Mouse (Mus musculus) cerebellum, adult 2 months (tissue): Measurements from ENCODE around the gene Cdc16. TPM values are rescaled to one million over a fixed set of nuclear protein-coding genes. Genes with fewer than 3 reads are reported as not detected.

Experiments used
- DNase-seq, 2 experiments: peaks; one replicate each; pipeline ENCODE4 v3.0.0; 2021
- H3K27ac ChIP-seq: fragments of 200-500 bp; 2 replicates; pipeline ENCODE4 v1.5.1; 2012; ENCODE audit warnings: low read length, control low read depth, inconsistent platforms; ENCODE audit not compliant: insufficient read depth
- H3K27me3 ChIP-seq: fragments of 200-500 bp; 2 replicates; pipeline ENCODE4 v1.6.1; 2012; ENCODE audit warnings: inconsistent platforms, mild to moderate bottlenecking, low read length, moderate library complexity; ENCODE audit not compliant: control insufficient read depth, insufficient read depth
- H3K4me1 ChIP-seq: fragments of 200-500 bp; 2 replicates; pipeline ENCODE4 v1.6.1; 2011; ENCODE audit warnings: low read length; ENCODE audit not compliant: control insufficient read depth, insufficient read depth
- H3K4me3 ChIP-seq: fragments of 200-500 bp; replicated peaks from 2 replicates; pipeline ENCODE3; 2011; ENCODE audit warnings: mild to moderate bottlenecking, low read depth, low read length, control low read depth; ENCODE audit not compliant: insufficient read depth
- CTCF ChIP-seq: fragments of 200-500 bp; IDR thresholded peaks from 2 replicates; pipeline ENCODE4 v1.5.1; 2011; ENCODE audit warnings: low read depth, mild to moderate bottlenecking, control low read depth, low read length, moderate library complexity, borderline replicate concordance; ENCODE audit not compliant: insufficient read depth
- POLR2A ChIP-seq: fragments of 200-500 bp; IDR thresholded peaks from 2 replicates; pipeline ENCODE4 v1.6.1; 2011; ENCODE audit warnings: low read length, control low read depth, borderline replicate concordance; ENCODE audit not compliant: insufficient read depth
- WGBS: fragments of 180-500 bp; shearing (Covaris S2); methylation state at CpG from one replicate; pipeline ENCODE4 v1.1.7; 2018; 5-methylcytosine and 5-hydroxymethylcytosine counted together
- polyA plus RNA-seq: library from polyadenylated mRNA; depleted of rRNA; stranded (reverse); fragments of >200 nt; gene quantifications from 2 replicates; pipeline ENCODE4 v1.2.3, GENCODE M21; 2012

Gene Cdc16
- polyA plus RNA-seq, 1 experiment: 61.9 TPM

GRCm38 (mm10) chr8:13747626-13748025 lies 9.8 kb upstream of the Cdc16 start:
- TF ChIP-seq CTCF: no peak
- TF ChIP-seq POLR2A: no peak

GRCm38 (mm10) chr8:13753680-13754079 lies 3.8 kb upstream of the Cdc16 start:
- Histone ChIP-seq H3K27ac (no peak overlapping the region), H3K4me1 (no peaks in the 10 kb centered on the region; the same call in 1 of the 2 replicates), H3K4me3 (no peak overlapping the region), H3K27me3 (no peaks in the 10 kb centered on the region)
- peak; percentile 46 to 72 for DNase-seq
- 17% methylated on average over 2 of the region's 2 CpGs for WGBS
- TF ChIP-seq CTCF: peak; percentile 75
- no peak for TF ChIP-seq POLR2A

More at GRCm38 (mm10) chr8:13747626-13748025, 9.8 kb upstream of the Cdc16 start:
- 59% methylated on average over 3 of the region's 3 CpGs for WGBS
- Histone ChIP-seq H3K27ac (no peak overlapping the region), H3K27me3 (no peaks in the 10 kb centered on the region), H3K4me1 (no peaks in the 10 kb centered on the region), H3K4me3 (no peak overlapping the region)
- DNase-seq: no peak

DNA sequence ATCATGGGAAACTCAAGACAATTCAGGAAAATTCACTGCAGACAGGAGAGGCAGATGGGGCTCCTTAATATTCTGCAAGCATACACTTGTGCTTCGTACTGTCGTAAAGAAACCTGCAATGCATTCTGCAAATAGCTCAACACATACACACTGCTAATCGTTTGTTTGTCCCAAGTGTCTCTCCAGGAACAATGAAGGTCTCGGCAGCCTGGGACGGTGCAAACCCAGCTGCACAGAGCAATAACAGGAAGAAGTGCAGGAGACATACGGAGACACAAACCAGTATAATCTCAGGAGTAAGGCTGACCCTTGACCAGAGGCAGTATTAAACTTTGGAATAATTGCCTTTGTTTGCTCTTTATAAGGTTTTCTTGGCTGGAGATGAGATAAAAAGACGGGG lies 996 bp upstream of the Cdc16 start:
- Histone ChIP-seq H3K4me1 (peaks cover 2% of the 10 kb centered on the region; the same call in 1 of the 2 replicates), H3K27me3 (no peaks in the 10 kb centered on the region), H3K27ac (no peak overlapping the region), H3K4me3 (no peak overlapping the region)
- no peak for DNase-seq
- 81% methylated on average over 7 of the region's 7 CpGs for WGBS
- TF ChIP-seq POLR2A (no peak), CTCF (no peak)

DNA sequence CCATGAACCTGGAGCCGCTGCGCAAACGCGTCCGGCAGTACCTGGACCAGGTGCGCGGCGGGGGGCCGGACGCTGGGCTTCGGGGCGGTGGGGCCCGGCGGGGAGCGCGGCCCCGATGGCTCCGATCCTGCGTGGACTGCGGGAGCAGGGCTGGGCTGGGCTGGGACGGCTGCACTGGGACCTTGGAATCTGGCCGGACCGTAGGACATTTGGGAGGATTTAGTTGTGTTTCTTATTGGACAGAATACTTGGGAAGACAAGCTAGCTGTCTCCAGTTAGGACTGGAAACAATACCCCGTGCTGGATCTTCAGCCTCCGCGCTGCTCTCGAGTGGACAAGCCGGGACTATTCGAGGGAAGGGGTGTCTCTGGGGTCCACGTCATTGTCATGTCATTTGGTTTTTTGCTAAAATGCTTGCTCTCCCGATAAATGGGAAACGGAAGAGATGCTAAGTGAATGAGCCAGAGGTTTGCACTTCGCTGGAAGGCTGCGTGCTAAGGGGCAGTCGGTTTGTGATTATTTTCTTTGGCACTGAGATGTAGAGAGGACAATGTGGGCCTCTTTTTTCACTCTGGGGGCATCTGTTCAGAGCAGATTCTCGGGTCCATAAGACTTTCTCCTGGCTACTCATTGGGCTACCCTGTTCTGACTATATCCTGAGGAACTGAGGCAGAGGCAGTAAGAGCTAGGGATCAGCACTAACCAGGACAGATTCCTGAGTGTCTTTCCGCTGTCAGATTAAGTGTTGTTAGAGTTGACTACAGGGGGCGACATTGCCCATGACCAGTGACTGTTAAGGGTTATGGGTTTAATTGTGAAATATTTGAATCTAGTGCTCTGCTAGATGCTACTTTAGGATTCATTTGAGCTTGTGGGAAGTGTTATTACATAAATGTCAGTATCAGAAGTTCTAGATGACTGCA lies 590 bp downstream of the Cdc16 start:
- peak overlapping the region; percentile 83 for H3K4me3 ChIP-seq
- H3K27ac ChIP-seq: no peak overlapping the region
- H3K27me3 ChIP-seq: no peaks in the 10 kb centered on the region
- WGBS: under 1% methylated on average over 38 of the region's 38 CpGs
- TF ChIP-seq POLR2A (no peak), CTCF (0 out of 2 replicates have a peak, but pooled peaks have one; percentile 14)
- DNase-seq: peak; percentile 24 to 30
- peaks cover 2% of the 10 kb centered on the region; the same call in 1 of the 2 replicates for H3K4me1 ChIP-seq

DNA sequence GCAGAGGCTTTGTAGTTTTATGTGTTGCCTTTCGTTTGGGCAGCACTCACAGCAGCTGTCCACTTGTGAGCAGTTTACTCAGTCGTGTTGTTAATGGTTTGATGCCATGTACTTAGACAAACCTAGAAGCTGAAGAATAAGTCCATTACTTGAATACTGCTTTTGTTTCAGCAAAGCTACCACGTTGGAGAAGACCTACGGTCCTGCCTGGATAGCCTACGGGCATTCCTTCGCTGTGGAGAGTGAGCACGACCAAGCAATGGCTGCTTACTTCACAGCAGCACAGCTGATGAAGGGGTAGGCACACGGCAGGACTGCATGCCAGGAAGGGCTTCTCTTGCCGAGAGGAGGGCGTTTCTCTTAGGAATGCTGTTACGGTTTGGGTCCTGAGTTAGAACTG lies 11.7 kb downstream of the Cdc16 start:
- no peaks in the 10 kb centered on the region for H3K27me3 ChIP-seq
- 82% methylated on average over 11 of the region's 11 CpGs for WGBS
- no peak overlapping the region for H3K4me3 ChIP-seq
- H3K27ac ChIP-seq: no peak overlapping the region
- no peaks in the 10 kb centered on the region for H3K4me1 ChIP-seq
- no peak for TF ChIP-seq POLR2A
- no peak for TF ChIP-seq CTCF
- no peak for DNase-seq

DNA sequence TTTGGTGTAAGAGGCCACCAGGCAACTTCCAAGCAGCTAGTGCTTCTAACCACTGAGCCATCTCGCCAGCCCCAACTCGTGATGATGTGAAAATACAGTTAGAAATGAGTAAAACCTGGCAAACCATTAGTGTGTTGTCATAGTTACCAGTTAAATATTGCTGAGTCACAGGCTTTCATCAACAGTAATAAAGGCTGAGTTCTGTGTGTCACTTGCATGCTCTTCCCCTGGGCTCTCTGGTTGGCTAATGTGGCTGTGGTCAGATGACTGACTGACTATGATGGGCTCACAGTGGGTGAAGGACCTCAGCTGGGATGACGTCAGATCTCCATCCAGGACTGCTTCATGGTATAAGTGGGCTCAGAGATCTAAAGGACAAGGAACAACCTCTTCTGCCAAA lies 23.1 kb downstream of the Cdc16 start:
- Histone ChIP-seq H3K4me1 (no peaks in the 10 kb centered on the region), H3K4me3 (no peak overlapping the region), H3K27me3 (no peaks in the 10 kb centered on the region), H3K27ac (no peak overlapping the region)
- DNase-seq: no peak
- TF ChIP-seq POLR2A: no peak
- TF ChIP-seq CTCF: no peak
- WGBS: 67% methylated on average over 3 of the region's 3 CpGs

GRCm38 (mm10) chr8:13785250-13785763 lies 27.8 kb downstream of the Cdc16 start, which contains the start of gene Upf3a:
Upf3a (plus strand) TSS chr8:13785615.
- TF ChIP-seq POLR2A: no peak
- TF ChIP-seq CTCF: peak; percentile 62
- peak within 1 kb of the TSS; percentile 92 for H3K27ac ChIP-seq
- H3K4me1 ChIP-seq: no peaks in the 10 kb centered on the region
- H3K4me3 ChIP-seq: peak within 1 kb of the TSS; percentile 64
- peak; percentile 87 to 90 for DNase-seq
- no peaks in the 10 kb centered on the region for H3K27me3 ChIP-seq
- WGBS: under 1% methylated on average over 47 of the region's 47 CpGs
